Mouse (Mus musculus): Measurements from ENCODE around the gene Tnfsf13. TPM values are rescaled to one million over a fixed set of nuclear protein-coding genes. Genes with fewer than 3 reads are reported as not detected.
A peak's percentile ranks its signal among the peaks of the same experiment; 100 is the strongest.

The Tnfsf13 gene
- total RNA-seq, 2 experiments from 2014 or later: 1.0 to 2.9 TPM

- DNase-seq (ENCODE audit: low spot score in 2 of 2): peak in 1 of 2 experiments; percentile 72
Observed at GRCm38 (mm10) chr11:69655264-69656064, 30.1 kb downstream of the Tnfsf13 start, which contains the start of gene Sox15. TSS of gene Sox15 (plus strand) at chr11:69655314.

GRCm38 (mm10) chr11:69654760-69655159 lies 30.8 kb downstream of the Tnfsf13 start:
- no peak for DNase-seq (ENCODE audit: low spot score in 2 of 2)

- DNase-seq (ENCODE audit: low spot score in 2 of 2): no peak
Observed at GRCm38 (mm10) chr11:69653399-69653798, 32.2 kb downstream of the Tnfsf13 start.

GRCm38 (mm10) chr11:69645860-69646259 lies 39.7 kb downstream of the Tnfsf13 start:
- DNase-seq (ENCODE audit: low spot score in 2 of 2): no peak

- DNase-seq (ENCODE audit: low spot score in 2 of 2): no peak
Observed at GRCm38 (mm10) chr11:69635471-69635870, 50.1 kb downstream of the Tnfsf13 start.

GRCm38 (mm10) chr11:69633128-69633866 lies 52.3 kb downstream of the Tnfsf13 start:
- peak in 1 of 2 experiments; percentile 68 for DNase-seq (ENCODE audit: low spot score in 2 of 2)

Small RNA genes within 50 kb of the gene (microRNA-seq; reads per million reads assigned to microRNA genes)
- 1.9 reads per million for gene Mir1934
- not detected for gene Mir467f

Other genes starting within 250 kb of the Tnfsf13 start
- gene Dnah2, start 136.7 kb downstream of the Tnfsf13 start, total RNA-seq (2021): under 1 TPM; 0.47 to 0.93 TPM
- 1 to 10 TPM; 1.9 to 2.7 TPM for gene Efnb3, start 125.6 kb downstream of the Tnfsf13 start, total RNA-seq (2021)
- gene Wrap53, start 105.5 kb downstream of the Tnfsf13 start, total RNA-seq (2021): 1 to 10 TPM; 6.8 to 7.9 TPM
- gene Trp53, start 105.4 kb downstream of the Tnfsf13 start, total RNA-seq (2021): 10 to 100 TPM; 51.1 to 51.9 TPM
- 100 to 1,000 TPM; 227 to 249 TPM for gene Atp1b2, start 79.8 kb downstream of the Tnfsf13 start, total RNA-seq (2021)
- not detected for gene Shbg, start 67.9 kb downstream of the Tnfsf13 start, total RNA-seq (2021)
- gene Sat2, start 63.8 kb downstream of the Tnfsf13 start, total RNA-seq (2021): 1 to 10 TPM; 7.8 to 8.8 TPM
- 10 to 100 TPM; 90.3 to 94.0 TPM for gene Fxr2, start 52.8 kb downstream of the Tnfsf13 start, total RNA-seq (2021)
- gene Sox15, start 30.5 kb downstream of the Tnfsf13 start, total RNA-seq (2021): not detected
- gene Mpdu1, start 23.1 kb downstream of the Tnfsf13 start, total RNA-seq (2021): 10 to 100 TPM; 31.6 to 33.0 TPM
- 10 to 100 TPM; 13.1 to 14.0 TPM for gene Cd68, start 19.6 kb downstream of the Tnfsf13 start, total RNA-seq (2021)
- gene Eif4a1, start 13.4 kb downstream of the Tnfsf13 start, total RNA-seq (2021): 100 to 1,000 TPM; 295 to 317 TPM
- gene Senp3, start 3.7 kb downstream of the Tnfsf13 start, total RNA-seq (2021): 10 to 100 TPM; 43.5 to 45.9 TPM
- 10 to 100 TPM; 22.3 to 22.9 TPM for gene Tnfsf12, start 10.1 kb upstream of the Tnfsf13 start, total RNA-seq (2021)
- 1 to 10 TPM; 4.3 to 4.6 TPM for gene Tnfsfm13, start 10.3 kb upstream of the Tnfsf13 start, total RNA-seq (2021)
- gene Polr2a, start 72.9 kb upstream of the Tnfsf13 start, total RNA-seq (2021): 10 to 100 TPM; 66.4 to 72.2 TPM
- gene Slc35g3, start 76.2 kb upstream of the Tnfsf13 start, total RNA-seq (2021): under 1 TPM in 1 of 2 experiments, not detected in 1; 0.25 TPM
- 10 to 100 TPM; 26.7 to 30.5 TPM for gene Zbtb4, start 80.1 kb upstream of the Tnfsf13 start, total RNA-seq (2021)
- 100 to 1,000 TPM in 1 of 2 experiments, 10 to 100 TPM in 1; 95.1 to 110 TPM for gene Chrnb1, start 110.2 kb upstream of the Tnfsf13 start, total RNA-seq (2021)
- 10 to 100 TPM; 10.1 to 13.8 TPM for gene Fgf11, start 116.1 kb upstream of the Tnfsf13 start, total RNA-seq (2021)
- gene Tmem102, start 119.8 kb upstream of the Tnfsf13 start, total RNA-seq (2021): not detected
- not detected for gene Gm39566, start 129.5 kb upstream of the Tnfsf13 start, total RNA-seq (2021)
- gene Spem2, start 132.7 kb upstream of the Tnfsf13 start, total RNA-seq (2021): not detected
- under 1 TPM in 1 of 2 experiments, not detected in 1; 0.34 TPM for gene Spem1, start 136.4 kb upstream of the Tnfsf13 start, total RNA-seq (2021)
- 10 to 100 TPM; 22.3 to 23.2 TPM for gene Nlgn2, start 152.0 kb upstream of the Tnfsf13 start, total RNA-seq (2021)
- 100 to 1,000 TPM in 1 of 2 experiments, 10 to 100 TPM in 1; 97.5 to 141 TPM for gene Tmem256, start 152.7 kb upstream of the Tnfsf13 start, total RNA-seq (2021)
- 10 to 100 TPM; 39.3 to 41.4 TPM for gene Plscr3, start 160.6 kb upstream of the Tnfsf13 start, total RNA-seq (2021)
- gene Tnk1, start 172.9 kb upstream of the Tnfsf13 start, total RNA-seq (2021): under 1 TPM in 1 of 2 experiments, not detected in 1; 0.13 TPM
- not detected for gene Tmem95, start 192.2 kb upstream of the Tnfsf13 start, total RNA-seq (2021)
- gene Kctd11, start 195.6 kb upstream of the Tnfsf13 start, total RNA-seq (2021): 1 to 10 TPM; 3.5 to 4.7 TPM
- 1 to 10 TPM in 1 of 2 experiments, under 1 TPM in 1; 0.65 to 1.1 TPM for gene Acap1, start 209.8 kb upstream of the Tnfsf13 start, total RNA-seq (2021)
- gene 2810408A11Rik, start 215.2 kb upstream of the Tnfsf13 start, total RNA-seq (2021): 1 to 10 TPM; 3.2 to 4.1 TPM
- 10 to 100 TPM; 32.3 to 36.9 TPM for gene Neurl4, start 215.3 kb upstream of the Tnfsf13 start, total RNA-seq (2021)
- 10 to 100 TPM; 35.9 to 44.5 TPM for gene Gps2, start 228.1 kb upstream of the Tnfsf13 start, total RNA-seq (2021)
- 100 to 1,000 TPM; 565 to 571 TPM for gene Eif5a, start 236.2 kb upstream of the Tnfsf13 start, total RNA-seq (2021)

Measured in gastrocnemius, postnatal 4 days (tissue).